Mouse (Mus musculus) kidney, postnatal 0 days (tissue): ENCODE data around the gene Hspa1a. TPM values are rescaled to one million over a fixed set of nuclear protein-coding genes. Genes with fewer than 3 reads are reported as not detected.
"Not testable (repeated sequence)": the region's sequence is repeated elsewhere in the genome, so short reads cannot be mapped to it uniquely, and the experiment has no call there.

ENCODE experiments used
- ATAC-seq: fragments of 200-750 bp; cut with Nextera tagmentation; replicated peaks from 2 replicates; pipeline ENCODE4 v1.8.0; 2017; ENCODE audit warnings: low read depth, moderate number of reproducible peaks, moderate TSS enrichment, moderate library complexity; ENCODE audit not compliant: low FRiP score
- DNase-seq: peaks from one replicate; pipeline ENCODE4 v3.0.0-alpha.2; 2016; ENCODE audit warnings: low spot score
- H3K27ac ChIP-seq: fragments of 300-500 bp; sonication (generic); 2 replicates; pipeline ENCODE4 v1.5.1; 2014; ENCODE audit warnings: mild to moderate bottlenecking
- H3K27me3 ChIP-seq: fragments of 300-500 bp; sonication (generic); 2 replicates; pipeline ENCODE4 v1.6.1; 2014; ENCODE audit warnings: low read length, mixed read lengths; ENCODE audit not compliant: insufficient read depth
- H3K36me3 ChIP-seq: fragments of 300-500 bp; sonication (generic); 2 replicates; pipeline ENCODE4 v1.6.1; 2014; ENCODE audit warnings: low read length, mixed read lengths; ENCODE audit not compliant: insufficient read depth
- H3K4me1 ChIP-seq: fragments of 300-500 bp; sonication (generic); replicated peaks from 2 replicates; pipeline ENCODE4 v1.6.1; 2014; ENCODE audit warnings: antibody characterized with exemption, low read length, mixed read lengths; ENCODE audit not compliant: insufficient read depth
- H3K4me2 ChIP-seq: fragments of 300-500 bp; sonication (generic); 2 replicates; pipeline ENCODE4 v1.6.1; 2014; ENCODE audit warnings: mild to moderate bottlenecking, low read length, moderate library complexity, mixed read lengths
- H3K4me3 ChIP-seq: fragments of 300-500 bp; sonication (generic); replicated peaks from 2 replicates; pipeline ENCODE4 v1.5.1; 2014; ENCODE audit warnings: low read depth, low read length
- H3K9ac ChIP-seq: fragments of 300-500 bp; sonication (generic); 2 replicates; pipeline ENCODE4 v1.6.1; 2014; ENCODE audit warnings: low read depth, low read length
- H3K9me3 ChIP-seq: fragments of 300-500 bp; sonication (generic); replicated peaks from 2 replicates; pipeline ENCODE4 v1.6.1; 2016; ENCODE audit warnings: low read length, inconsistent platforms, mixed read lengths
- CTCF ChIP-seq: IDR thresholded peaks from 2 replicates; pipeline ENCODE4 v1.5.1; 2016; ENCODE audit warnings: antibody characterized with exemption, low read depth, mild to moderate bottlenecking, moderate library complexity
- WGBS: fragments of 180-500 bp; shearing (Covaris S2); extraction: QIAGEN DNeasy Blood & Tissue Kit; methylation state at CpG from one replicate; pipeline ENCODE4 v1.1.7; 2014; 5-methylcytosine and 5-hydroxymethylcytosine counted together
- polyA plus RNA-seq: library from polyadenylated mRNA; unstranded; fragments of >200 nt; fragmentation: Nextera tagmentation; extraction: Ambion mirVana; gene quantifications from 2 replicates; pipeline ENCODE4 v1.2.1, GENCODE M21; 2015

The Hspa1a gene
- polyA plus RNA-seq, 1 experiment from 2014 or later, result 22.4 TPM

DNA sequence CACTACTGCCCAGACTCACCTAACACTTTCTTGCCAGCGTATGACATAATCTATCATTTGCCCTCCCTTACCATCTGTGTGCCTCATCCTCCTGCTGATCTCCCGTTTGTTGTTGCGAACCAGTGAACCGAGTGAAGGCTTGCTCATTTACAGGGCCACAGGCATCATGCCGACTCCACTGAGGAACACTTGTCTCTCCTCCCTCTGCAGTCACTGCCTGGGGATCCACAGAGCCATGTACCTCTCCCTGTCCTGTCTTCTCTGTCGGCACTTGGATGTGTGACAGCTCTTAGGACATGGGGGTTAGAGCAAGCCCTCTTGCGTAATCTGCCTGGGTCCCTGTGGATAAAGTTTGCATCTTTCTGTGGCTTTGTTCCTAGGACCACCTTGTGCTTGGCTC is 37.6 kb upstream of the Hspa1a start:
- no peaks in the 10 kb centered on the region for H3K27me3 ChIP-seq
- no peak overlapping the region for H3K4me3 ChIP-seq
- WGBS, result 71% methylated on average over 7 of the region's 7 CpGs
- no peaks in the 10 kb centered on the region for H3K9me3 ChIP-seq
- no peak overlapping the region for H3K27ac ChIP-seq
- DNase-seq (no peak), ATAC-seq (no peak)
- no peak overlapping the region for H3K4me2 ChIP-seq
- H3K9ac ChIP-seq, result no peak overlapping the region
- no peaks in the 10 kb centered on the region for H3K4me1 ChIP-seq
- peaks cover 72% of the 10 kb centered on the region for H3K36me3 ChIP-seq
- TF ChIP-seq CTCF, result no peak

DNA sequence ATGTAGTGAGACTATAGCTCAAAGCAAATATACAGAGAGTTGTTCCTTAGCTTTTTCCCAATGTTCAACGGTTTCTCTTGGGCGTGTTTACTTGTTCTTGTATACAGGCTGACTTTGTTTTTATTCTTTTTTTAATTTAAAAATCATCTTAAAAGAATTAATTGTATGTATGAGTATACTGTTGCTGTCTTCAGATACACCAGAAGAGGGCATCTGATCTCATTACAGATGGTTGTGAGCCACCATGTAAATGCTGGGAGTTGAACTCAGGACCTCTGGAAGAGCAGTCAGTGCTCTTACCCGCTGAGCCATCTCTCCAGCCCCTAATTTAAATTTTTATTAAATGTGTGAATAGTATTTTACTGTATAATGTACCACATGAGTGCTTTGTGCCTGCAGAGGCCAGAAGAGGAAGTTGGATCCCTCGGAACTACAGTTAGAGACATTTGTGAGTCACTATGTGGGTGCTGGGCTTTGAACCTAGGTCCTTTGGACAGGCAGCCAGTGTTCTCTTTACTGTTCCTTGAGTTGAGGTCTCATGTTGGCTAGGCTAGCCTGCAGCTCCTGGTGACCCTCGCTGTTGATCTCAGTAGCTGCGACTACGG is 35.5 kb upstream of the Hspa1a start:
- ATAC-seq, result no peak
- no peak overlapping the region for H3K4me2 ChIP-seq
- no peak overlapping the region for H3K9ac ChIP-seq
- H3K4me3 ChIP-seq, result no peak overlapping the region
- no peaks in the 10 kb centered on the region for H3K9me3 ChIP-seq
- peaks cover 57% of the 10 kb centered on the region for H3K36me3 ChIP-seq
- H3K27ac ChIP-seq, result no peak overlapping the region
- H3K27me3 ChIP-seq, result no peaks in the 10 kb centered on the region
- WGBS, result 94% methylated on average over 7 of the region's 7 CpGs
- H3K4me1 ChIP-seq, result peaks cover 3% of the 10 kb centered on the region
- peak; percentile 48 for TF ChIP-seq CTCF
- no peak for DNase-seq

DNA sequence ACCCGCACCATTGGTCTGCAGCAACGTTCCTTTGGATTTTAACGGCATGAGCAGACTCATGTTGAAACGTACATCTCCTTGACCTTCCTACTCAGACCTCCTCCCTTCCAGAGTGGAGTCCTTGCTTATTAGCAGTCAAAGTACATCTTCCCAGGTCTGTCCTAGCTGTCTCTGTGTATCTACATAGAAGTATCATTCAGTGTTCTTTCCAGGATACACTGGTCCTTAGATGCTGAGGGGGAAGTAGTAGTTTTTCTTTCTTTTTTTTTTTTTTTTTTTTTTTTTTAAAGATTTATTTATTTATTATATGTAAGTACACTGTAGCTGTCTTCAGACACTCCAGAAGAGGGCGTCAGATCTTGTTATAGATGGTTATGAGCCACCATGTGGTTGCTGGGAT is 33.9 kb upstream of the Hspa1a start:
- peaks cover 41% of the 10 kb centered on the region for H3K36me3 ChIP-seq
- not testable (repeated sequence) for DNase-seq, H3K4me3 ChIP-seq, H3K4me2 ChIP-seq, ATAC-seq, H3K9me3 ChIP-seq, H3K27me3 ChIP-seq, H3K4me1 ChIP-seq, H3K27ac ChIP-seq, H3K9ac ChIP-seq
- WGBS, result 93% methylated on average over 4 of the region's 5 CpGs

DNA sequence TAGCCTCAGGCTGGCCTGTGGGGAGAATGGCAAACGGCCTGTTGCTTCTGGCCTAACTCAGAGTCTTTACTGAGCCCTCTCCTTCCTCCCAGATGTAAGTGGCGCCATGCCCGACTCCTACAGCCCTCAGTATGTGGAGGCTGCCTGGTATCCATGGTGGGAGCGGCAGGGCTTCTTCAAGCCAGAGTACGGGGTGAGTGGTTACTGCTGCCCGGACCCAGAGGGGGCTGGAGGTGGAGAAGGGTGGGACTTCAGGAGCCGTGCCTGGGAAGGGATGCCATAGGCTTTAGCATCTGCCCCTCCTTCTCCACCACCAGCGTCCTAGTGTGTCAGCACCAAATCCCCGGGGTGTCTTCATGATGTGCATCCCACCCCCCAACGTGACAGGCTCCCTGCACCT is 33.2 kb upstream of the Hspa1a start:
- Histone ChIP-seq H3K27ac (no peak overlapping the region), H3K4me1 (peaks cover 7% of the 10 kb centered on the region), H3K36me3 (peaks cover 34% of the 10 kb centered on the region), H3K27me3 (no peaks in the 10 kb centered on the region), H3K9ac (no peak overlapping the region), H3K4me3 (no peak overlapping the region), H3K4me2 (no peak overlapping the region), H3K9me3 (no peaks in the 10 kb centered on the region)
- no peak for ATAC-seq
- no peak for DNase-seq
- 89% methylated on average over 10 of the region's 10 CpGs for WGBS
- no peak for TF ChIP-seq CTCF

DNA sequence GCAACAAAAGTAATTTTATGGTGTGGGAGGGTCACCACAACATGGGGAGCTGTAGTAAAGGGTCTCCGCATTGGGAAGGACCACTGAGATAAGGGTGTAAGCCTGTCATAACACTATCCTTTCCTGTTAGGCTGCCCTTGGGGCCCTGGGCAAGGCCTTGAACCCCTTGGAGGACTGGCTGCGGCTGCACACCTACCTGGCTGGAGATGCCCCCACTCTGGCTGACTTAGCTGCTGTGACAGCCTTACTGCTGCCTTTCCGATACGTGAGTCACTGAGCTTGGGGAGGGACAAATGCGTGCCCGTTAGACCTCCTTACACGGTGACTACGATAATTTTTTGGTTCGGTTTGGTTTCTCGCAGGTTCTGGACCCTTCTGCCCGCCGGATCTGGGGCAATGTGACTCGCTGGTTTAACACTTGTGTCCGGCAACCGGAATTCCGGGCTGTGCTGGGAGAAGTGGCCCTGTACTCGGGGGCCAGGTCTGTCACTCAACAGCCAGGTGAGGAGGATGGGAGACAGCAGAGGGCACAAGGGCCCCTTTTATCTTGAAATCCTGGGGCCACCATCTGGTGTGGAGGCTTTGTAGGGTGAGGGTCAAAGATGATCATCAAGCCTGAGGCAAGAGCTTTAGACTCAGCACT is 32.2 kb upstream of the Hspa1a start:
- TF ChIP-seq CTCF, result no peak
- 95% methylated on average over 17 of the region's 17 CpGs for WGBS
- no peak overlapping the region for H3K9ac ChIP-seq
- no peak overlapping the region for H3K4me2 ChIP-seq
- no peak overlapping the region for H3K27ac ChIP-seq
- no peaks in the 10 kb centered on the region for H3K27me3 ChIP-seq
- no peak for DNase-seq
- no peak for ATAC-seq
- H3K9me3 ChIP-seq, result no peaks in the 10 kb centered on the region
- H3K4me1 ChIP-seq, result peaks cover 10% of the 10 kb centered on the region
- no peak overlapping the region for H3K4me3 ChIP-seq
- peaks cover 34% of the 10 kb centered on the region for H3K36me3 ChIP-seq

DNA sequence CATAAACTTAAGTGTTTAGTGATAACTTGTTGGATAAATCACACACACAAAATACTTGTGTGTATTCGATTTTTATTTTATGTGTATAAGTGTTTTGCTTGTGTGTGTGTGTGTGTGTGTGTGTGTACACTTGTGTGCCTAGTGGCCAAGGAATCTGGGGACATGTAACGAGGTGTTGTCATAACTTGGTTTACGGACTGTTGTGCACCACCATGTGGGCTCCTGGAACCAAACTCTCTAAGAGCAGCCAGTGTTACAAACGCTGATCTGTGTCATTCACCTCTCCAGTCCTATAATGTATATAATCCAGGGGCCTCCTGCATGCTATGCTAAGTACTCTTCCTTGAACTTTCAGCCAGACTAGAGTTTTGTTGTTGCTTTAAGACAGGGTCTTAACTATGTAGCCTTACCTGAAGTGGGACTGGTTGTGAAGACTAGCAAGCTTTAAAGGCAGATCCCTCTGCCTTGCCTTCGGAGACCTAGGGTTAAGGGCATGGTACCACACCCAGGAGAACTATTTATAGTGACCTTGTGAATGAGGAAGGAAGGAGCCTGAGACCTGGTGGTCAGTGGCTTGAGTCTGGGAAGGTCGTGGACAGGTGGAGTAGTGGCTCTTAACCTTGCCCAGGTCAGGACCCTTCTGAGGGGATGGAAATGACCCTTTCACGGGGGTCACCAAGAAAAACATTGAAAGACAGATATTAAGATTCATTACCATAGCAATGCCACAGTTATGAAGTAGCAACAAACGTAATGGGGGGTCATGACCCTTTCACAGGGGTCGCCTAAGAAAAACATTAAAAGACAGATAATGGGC is 31.3 kb upstream of the Hspa1a start:
- H3K4me1 ChIP-seq, result peaks cover 14% of the 10 kb centered on the region
- ATAC-seq (no peak), DNase-seq (no peak)
- H3K36me3 ChIP-seq, result peaks cover 31% of the 10 kb centered on the region
- WGBS, result 47% methylated on average over 9 of the region's 9 CpGs
- no peaks in the 10 kb centered on the region for H3K9me3 ChIP-seq
- H3K4me3 ChIP-seq, result no peak overlapping the region
- H3K4me2 ChIP-seq, result peak overlapping the region; percentile 100; the same call in 1 of the 2 replicates
- H3K27ac ChIP-seq, result 0 out of 2 replicates have a peak overlapping the region, but pooled peaks have one; percentile 19
- no peak for TF ChIP-seq CTCF
- no peaks in the 10 kb centered on the region for H3K27me3 ChIP-seq
- H3K9ac ChIP-seq, result 0 out of 2 replicates have a peak overlapping the region, but pooled peaks have one; percentile 8
